Mouse (Mus musculus) liver, embryonic 12.5 days (tissue): ENCODE measurements around the gene Zxdb. TPM values are rescaled to one million over a fixed set of nuclear protein-coding genes. Genes with fewer than 3 reads are reported as not detected.

Experiments
- polyA plus RNA-seq: library from polyadenylated mRNA; unstranded; fragments of >200 nt; fragmentation: Nextera tagmentation; extraction: Ambion mirVana; gene quantifications from 2 replicates; pipeline ENCODE4 v1.2.1, GENCODE M21; 2016

The Zxdb gene
- polyA plus RNA-seq, 1 experiment from 2014 or later, result 0.41 TPM

Other genes with a start within 250 kb of the Zxdb start
- 114 and 116 TPM in 2 replicates for gene Maged1, start 182.4 kb upstream of the Zxdb start, polyA plus RNA-seq
- gene Gspt2, start 88.5 kb upstream of the Zxdb start, polyA plus RNA-seq, result 1.6 and 1.8 TPM in 2 replicates